Mouse (Mus musculus): ENCODE measurements around the gene Tram2. TPM values are rescaled to one million over a fixed set of nuclear protein-coding genes. Genes with fewer than 3 reads are reported as not detected.

Tram2 gene
- total RNA-seq, 2 experiments from 2014 or later, result 1.0 to 1.3 TPM

DNA sequence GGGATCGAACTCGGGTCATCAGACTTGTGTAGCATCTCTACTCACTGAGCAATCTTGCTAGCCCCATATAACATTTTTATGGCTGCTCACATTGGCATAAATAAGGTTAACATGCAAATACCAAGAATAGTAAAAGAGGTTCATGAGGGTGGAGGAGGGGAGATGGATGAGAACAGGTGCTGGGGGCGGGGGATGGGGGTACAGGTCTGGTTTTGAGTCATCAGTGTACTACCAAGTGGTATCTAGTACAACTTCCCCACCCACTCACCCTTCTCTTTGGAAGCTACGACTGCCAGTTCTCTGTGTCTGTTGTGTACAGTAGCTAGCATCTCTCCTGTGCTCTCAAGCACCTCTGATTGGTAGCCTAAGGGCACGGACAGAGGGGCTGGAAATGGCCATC is 14.9 kb downstream of the Tram2 start:
- Histone ChIP-seq H3K4me3 (no peak overlapping the region), H3K27ac (no peak overlapping the region)
- no peak for TF ChIP-seq CTCF (IDR thresholded peaks at IDR 0.05)
- intact Hi-C loops (cut with DNase I), result no loop called here
- DNase-seq (ENCODE audit: extremely low spot score in 1 of 2, low spot score in 2 of 2), result no peak

DNA sequence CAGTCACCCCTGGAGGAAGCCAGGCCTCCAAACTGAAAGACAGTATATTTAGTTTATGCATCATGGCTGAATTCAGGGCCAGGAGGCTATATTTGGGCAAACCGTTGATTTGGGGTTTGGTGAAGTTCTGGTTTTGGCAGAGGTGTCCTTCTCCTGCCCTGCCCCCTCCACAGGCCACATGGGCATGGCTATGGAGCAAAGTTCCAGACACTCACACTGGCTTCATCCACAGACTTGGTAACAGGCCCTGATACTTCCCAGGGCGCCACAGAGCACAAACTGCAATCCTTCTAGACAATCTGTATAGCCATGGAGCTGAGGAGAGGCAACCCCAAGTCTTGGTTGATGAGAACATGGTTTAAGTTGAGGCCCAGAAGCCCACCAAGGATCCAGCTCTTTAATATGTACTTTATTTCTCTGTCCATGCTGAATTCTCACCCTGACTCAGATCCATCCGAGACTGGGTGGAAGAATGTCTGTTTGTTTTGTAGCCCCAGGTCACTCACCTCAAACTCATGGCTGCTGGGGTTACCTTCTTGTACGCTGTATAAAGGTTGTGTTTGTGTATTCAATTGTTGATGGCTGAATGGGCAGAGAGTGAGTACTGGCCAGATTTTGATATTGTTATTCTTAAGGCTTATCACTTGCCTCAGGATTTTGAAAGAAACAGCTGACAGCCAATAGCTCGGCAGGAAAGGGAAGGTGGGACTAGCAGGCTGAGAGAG is 19.5 kb downstream of the Tram2 start:
- H3K4me3 ChIP-seq, result no peak overlapping the region
- intact Hi-C loops (cut with DNase I), result no loop called here
- no peak overlapping the region for H3K27ac ChIP-seq
- TF ChIP-seq CTCF (IDR thresholded peaks at IDR 0.05), result no peak
- DNase-seq (ENCODE audit: extremely low spot score in 1 of 2, low spot score in 2 of 2), result no peak

- intact Hi-C loops (cut with DNase I), result no loop called here
- no peak for DNase-seq (ENCODE audit: extremely low spot score in 1 of 2, low spot score in 2 of 2)
- no peak for TF ChIP-seq CTCF (IDR thresholded peaks at IDR 0.05)
- Histone ChIP-seq H3K4me3 (no peak overlapping the region), H3K27ac (no peak overlapping the region)
Observed at GRCm38 (mm10) chr1:21053009-21053408, 26.0 kb downstream of the Tram2 start.

DNA sequence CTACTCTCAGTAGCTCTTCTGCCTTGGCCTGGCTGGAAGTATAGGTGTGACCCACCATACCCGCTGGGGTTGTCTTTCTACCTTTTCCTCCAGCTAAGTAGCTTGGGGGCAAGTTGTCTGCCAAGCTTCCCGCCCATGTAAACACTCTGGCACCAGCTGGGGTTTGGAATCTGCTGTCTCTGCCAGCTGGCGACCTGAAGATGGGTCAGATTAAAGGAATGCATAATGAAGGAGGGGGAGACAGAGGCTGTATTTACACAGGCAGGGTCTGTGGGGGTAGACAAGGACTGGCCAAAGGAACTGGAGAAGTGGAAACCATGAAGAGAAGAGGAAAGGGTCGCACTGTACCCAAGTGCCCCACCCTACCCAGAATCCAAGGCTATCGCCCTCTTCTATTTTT is 26.4 kb downstream of the Tram2 start:
- intact Hi-C loops (cut with DNase I), result no loop called here
- Histone ChIP-seq H3K27ac (no peak overlapping the region), H3K4me3 (no peak overlapping the region)
- DNase-seq (ENCODE audit: extremely low spot score in 1 of 2, low spot score in 2 of 2), result no peak
- TF ChIP-seq CTCF (IDR thresholded peaks at IDR 0.05), result no peak

- no peak for TF ChIP-seq CTCF (IDR thresholded peaks at IDR 0.05)
- Histone ChIP-seq H3K27ac (no peak overlapping the region), H3K4me3 (no peak overlapping the region)
- intact Hi-C loops (cut with DNase I), result no loop called here
- no peak for DNase-seq (ENCODE audit: extremely low spot score in 1 of 2, low spot score in 2 of 2)
Observed at GRCm38 (mm10) chr1:21052132-21052545, 26.9 kb downstream of the Tram2 start.

GRCm38 (mm10) chr1:21049005-21049404 is 30.0 kb downstream of the Tram2 start:
- no peak for DNase-seq (ENCODE audit: extremely low spot score in 1 of 2, low spot score in 2 of 2)
- no peak for TF ChIP-seq CTCF (IDR thresholded peaks at IDR 0.05)
- no peak overlapping the region for H3K27ac ChIP-seq
- intact Hi-C loops (cut with DNase I), result no loop called here
- H3K4me3 ChIP-seq, result no peak overlapping the region

DNA sequence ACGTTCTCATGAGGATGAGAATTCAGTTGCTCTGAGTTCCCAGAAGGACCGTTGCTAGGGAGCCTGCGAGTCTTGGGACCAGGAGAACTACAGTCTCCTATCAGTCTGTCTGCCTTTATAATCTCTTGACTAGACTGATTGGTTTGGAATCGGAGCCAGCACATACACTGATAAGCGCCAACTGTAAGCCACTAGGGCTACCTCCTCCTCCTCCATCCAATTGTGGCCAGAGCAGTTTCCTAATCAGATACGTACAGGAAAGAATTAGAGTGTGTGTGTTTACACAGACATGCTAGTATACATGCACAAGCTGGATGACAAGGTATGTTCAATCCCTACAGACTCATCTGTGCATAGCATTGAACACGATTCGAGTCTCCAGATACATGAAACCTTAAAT is 30.6 kb downstream of the Tram2 start:
- H3K27ac ChIP-seq, result no peak overlapping the region
- intact Hi-C loops (cut with DNase I), result no loop called here
- DNase-seq (ENCODE audit: extremely low spot score in 1 of 2, low spot score in 2 of 2), result no peak
- TF ChIP-seq CTCF (IDR thresholded peaks at IDR 0.05), result no peak
- H3K4me3 ChIP-seq, result no peak overlapping the region

GRCm38 (mm10) chr1:21042461-21042860 is 36.6 kb downstream of the Tram2 start:
- H3K27ac ChIP-seq, result no peak overlapping the region
- no peak for DNase-seq (ENCODE audit: extremely low spot score in 1 of 2, low spot score in 2 of 2)
- no peak for TF ChIP-seq CTCF (IDR thresholded peaks at IDR 0.05)
- H3K4me3 ChIP-seq, result no peak overlapping the region
- intact Hi-C loops (cut with DNase I), result no loop called here

GRCm38 (mm10) chr1:21040610-21041326 is 38.3 kb downstream of the Tram2 start:
- H3K4me3 ChIP-seq, result no peak overlapping the region
- DNase-seq (ENCODE audit: extremely low spot score in 1 of 2, low spot score in 2 of 2), result no peak
- H3K27ac ChIP-seq, result no peak overlapping the region
- no peak for TF ChIP-seq CTCF (IDR thresholded peaks at IDR 0.05)
- intact Hi-C loops (cut with DNase I), result no loop called here

GRCm38 (mm10) chr1:21040173-21040572 is 38.9 kb downstream of the Tram2 start:
- intact Hi-C loops (cut with DNase I), result no loop called here
- no peak for TF ChIP-seq CTCF (IDR thresholded peaks at IDR 0.05)
- H3K27ac ChIP-seq, result no peak overlapping the region
- DNase-seq (ENCODE audit: extremely low spot score in 1 of 2, low spot score in 2 of 2), result no peak
- H3K4me3 ChIP-seq, result no peak overlapping the region

GRCm38 (mm10) chr1:21039564-21039963 is 39.5 kb downstream of the Tram2 start:
- no peak overlapping the region for H3K27ac ChIP-seq
- no peak for DNase-seq (ENCODE audit: extremely low spot score in 1 of 2, low spot score in 2 of 2)
- H3K4me3 ChIP-seq, result no peak overlapping the region
- intact Hi-C loops (cut with DNase I), result no loop called here
- no peak for TF ChIP-seq CTCF (IDR thresholded peaks at IDR 0.05)

DNA sequence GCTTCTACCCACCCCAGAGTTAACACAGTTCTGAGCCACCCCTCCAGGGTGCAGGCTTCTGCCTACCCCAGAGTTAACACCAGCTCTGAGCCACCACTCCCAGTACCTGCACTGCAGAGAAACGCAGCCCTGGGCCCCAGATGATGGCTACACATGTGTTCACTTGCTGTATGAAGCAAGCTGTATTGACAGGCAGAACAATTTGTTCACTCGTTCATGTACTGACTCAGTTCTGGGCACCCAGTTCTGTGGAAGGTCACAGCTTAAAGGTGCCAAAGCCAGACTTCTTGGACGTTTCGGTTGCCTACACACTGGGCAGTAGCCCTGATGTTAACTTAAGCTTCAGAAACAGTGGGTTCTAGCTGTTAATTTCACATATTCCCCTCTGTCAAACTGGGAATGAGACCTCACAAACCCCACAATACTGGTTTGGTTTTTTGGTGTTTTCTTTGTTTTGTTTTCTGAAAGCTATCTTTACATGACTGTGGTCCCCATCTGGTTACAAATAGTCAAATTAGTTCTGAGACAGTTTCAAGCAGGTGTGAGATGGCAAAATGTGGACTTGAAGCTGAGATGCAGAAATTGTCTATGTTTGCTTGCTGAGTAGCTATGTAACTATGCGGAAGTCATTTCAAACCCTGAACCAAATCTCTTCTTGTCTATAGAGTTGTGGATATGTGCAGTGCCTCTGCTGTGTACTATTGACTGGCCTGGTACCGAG is 41.0 kb downstream of the Tram2 start:
- DNase-seq (ENCODE audit: extremely low spot score in 1 of 2, low spot score in 2 of 2), result no peak
- no peak overlapping the region for H3K27ac ChIP-seq
- intact Hi-C loops (cut with DNase I), result no loop called here
- no peak overlapping the region for H3K4me3 ChIP-seq
- TF ChIP-seq CTCF (IDR thresholded peaks at IDR 0.05), result no peak

All from left cerebral cortex, adult 2 months (tissue).